11 mouse cellular contexts compared by ENCODE assay signal in genomic region chrX:129739226-129739625, GRCm38 (mm10).
"Had no signal": no experiment of that assay in that cellular context is flagged by ENCODE, and none has a peak within 500 bp of the region (broad histone marks: within the 10 kb centered on the region; RNA-seq: fewer than 3 reads in every experiment).

No protein-coding gene starts in this region.

- ATAC-seq: liver, postnatal 0 days; lung, postnatal 0 days; midbrain, embryonic 13.5 days; midbrain, embryonic 15.5 days had no signal

- DNase-seq: liver, postnatal 0 days; lung, adult 2 months; lung, postnatal 14 days; lung, postnatal 36 days; right cerebral cortex, postnatal 14 days; thymus, adult 2 months; thymus, postnatal 25 days; thymus, postnatal 4 days had no signal
